Mouse (Mus musculus): ENCODE data around the gene Safb2. TPM values are rescaled to one million over a fixed set of nuclear protein-coding genes. Genes with fewer than 3 reads are reported as not detected.

The Safb2 gene
- polyA plus RNA-seq, 1 experiment from 2014 or later, result 28.8 TPM

- Histone ChIP-seq H3K9me3 (ENCODE audit: control insufficient read depth, low read length) (no peaks in the 10 kb centered on the region), H3K4me2 (replicated peaks; ENCODE audit: low read depth) (no peak overlapping the region), H3K27ac (replicated peaks) (no peak overlapping the region), H3K9ac (ENCODE audit: low read length) (no peak overlapping the region), H3K27me3 (ENCODE audit: control insufficient read depth, insufficient read depth, low read length) (no peaks in the 10 kb centered on the region), H3K4me1 (replicated peaks; ENCODE audit: control insufficient read depth, insufficient read depth) (no peaks in the 10 kb centered on the region), H3K36me3 (ENCODE audit: control insufficient read depth, insufficient read depth, low read length) (no peaks in the 10 kb centered on the region), H3K4me3 (ENCODE audit: low read depth, low read length) (no peak overlapping the region)
- no peak for TF ChIP-seq CTCF (IDR thresholded peaks at IDR 0.05; ENCODE audit: low read depth)
- TF ChIP-seq EP300 (optimal IDR thresholded peaks at IDR 0.05), result no peak
- 64% methylated on average over 3 of the region's 3 CpGs for WGBS
- DNase-seq (ENCODE audit: low spot score), result peak; percentile 12
- no peak for ATAC-seq (ENCODE audit: low FRiP score, low TSS enrichment)
Measured at GRCm38 (mm10) chr17:56536874-56537273, 47.5 kb downstream of the Safb2 start.

DNA sequence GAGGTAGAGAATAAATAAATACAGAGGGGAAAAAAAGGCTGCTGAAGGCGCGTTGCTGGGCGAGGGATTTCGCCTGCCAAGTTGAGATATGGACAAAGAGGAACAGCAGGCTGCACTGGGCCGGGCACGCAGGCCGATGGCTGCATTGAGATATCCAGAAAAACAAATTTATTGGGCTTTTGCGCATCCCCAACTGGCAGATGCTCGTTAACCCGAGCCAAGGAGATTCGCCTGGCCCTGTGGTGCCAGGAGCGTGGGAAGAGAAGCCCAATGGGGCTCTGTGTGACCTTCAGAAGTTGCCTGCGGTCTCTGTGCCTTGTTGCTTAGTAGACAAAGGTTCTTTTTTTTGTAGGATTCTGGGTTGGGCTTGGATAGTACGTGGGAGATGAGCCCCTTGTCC lies 48.2 kb downstream of the Safb2 start:
- Histone ChIP-seq H3K36me3 (ENCODE audit: control insufficient read depth, insufficient read depth, low read length) (no peaks in the 10 kb centered on the region), H3K4me2 (replicated peaks; ENCODE audit: low read depth) (no peak overlapping the region), H3K27ac (replicated peaks) (no peak overlapping the region), H3K9ac (ENCODE audit: low read length) (no peak overlapping the region), H3K27me3 (ENCODE audit: control insufficient read depth, insufficient read depth, low read length) (no peaks in the 10 kb centered on the region), H3K4me3 (ENCODE audit: low read depth, low read length) (no peak overlapping the region), H3K4me1 (replicated peaks; ENCODE audit: control insufficient read depth, insufficient read depth) (no peaks in the 10 kb centered on the region), H3K9me3 (ENCODE audit: control insufficient read depth, low read length) (no peaks in the 10 kb centered on the region)
- TF ChIP-seq EP300 (optimal IDR thresholded peaks at IDR 0.05) (no peak), CTCF (IDR thresholded peaks at IDR 0.05; ENCODE audit: low read depth) (no peak)
- WGBS, result 57% methylated on average over 14 of the region's 14 CpGs
- ATAC-seq (ENCODE audit: low FRiP score, low TSS enrichment) (no peak), DNase-seq (ENCODE audit: low spot score) (no peak)

DNA sequence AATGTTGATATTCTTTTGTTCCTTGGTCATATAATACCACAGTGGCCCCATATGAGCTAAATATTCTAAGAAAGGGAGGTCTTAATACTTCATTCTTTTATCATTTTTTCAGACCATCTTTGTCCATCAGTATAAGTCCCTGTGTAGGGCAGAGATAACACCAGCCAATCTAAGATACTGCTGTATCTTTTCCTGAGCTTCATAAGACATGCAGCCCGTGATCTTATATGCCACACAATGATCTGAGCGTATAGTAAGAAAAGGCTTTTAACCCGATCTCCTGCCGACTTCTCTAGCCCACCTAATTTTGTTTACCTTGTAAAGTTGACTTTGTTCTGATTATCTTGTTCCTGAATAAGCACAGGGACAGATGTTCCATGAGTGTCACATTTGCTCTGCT lies 59.4 kb downstream of the Safb2 start:
- Histone ChIP-seq H3K27ac (replicated peaks) (no peak overlapping the region), H3K4me2 (replicated peaks; ENCODE audit: low read depth) (no peak overlapping the region), H3K9me3 (ENCODE audit: control insufficient read depth, low read length) (no peaks in the 10 kb centered on the region), H3K36me3 (ENCODE audit: control insufficient read depth, insufficient read depth, low read length) (no peaks in the 10 kb centered on the region), H3K9ac (ENCODE audit: low read length) (no peak overlapping the region), H3K4me3 (ENCODE audit: low read depth, low read length) (no peak overlapping the region), H3K27me3 (ENCODE audit: control insufficient read depth, insufficient read depth, low read length) (no peaks in the 10 kb centered on the region), H3K4me1 (replicated peaks; ENCODE audit: control insufficient read depth, insufficient read depth) (no peaks in the 10 kb centered on the region)
- DNase-seq (ENCODE audit: low spot score), result no peak
- no peak for ATAC-seq (ENCODE audit: low FRiP score, low TSS enrichment)
- 46% methylated on average over 4 of the region's 4 CpGs for WGBS
- TF ChIP-seq EP300 (optimal IDR thresholded peaks at IDR 0.05) (no peak), CTCF (IDR thresholded peaks at IDR 0.05; ENCODE audit: low read depth) (no peak)

- ATAC-seq (ENCODE audit: low FRiP score, low TSS enrichment), result no peak
- H3K9me3 ChIP-seq (ENCODE audit: control insufficient read depth, low read length), result no peaks in the 10 kb centered on the region
- no peak overlapping the region for H3K4me2 ChIP-seq (replicated peaks; ENCODE audit: low read depth)
- H3K4me3 ChIP-seq (ENCODE audit: low read depth, low read length), result no peak overlapping the region
- TF ChIP-seq EP300 (optimal IDR thresholded peaks at IDR 0.05) (no peak), CTCF (IDR thresholded peaks at IDR 0.05; ENCODE audit: low read depth) (no peak)
- H3K27ac ChIP-seq (replicated peaks), result no peak overlapping the region
- H3K4me1 ChIP-seq (replicated peaks; ENCODE audit: control insufficient read depth, insufficient read depth), result no peaks in the 10 kb centered on the region
- 68% methylated on average over 1 of the region's 1 CpGs for WGBS
- H3K36me3 ChIP-seq (ENCODE audit: control insufficient read depth, insufficient read depth, low read length), result no peaks in the 10 kb centered on the region
- no peaks in the 10 kb centered on the region for H3K27me3 ChIP-seq (ENCODE audit: control insufficient read depth, insufficient read depth, low read length)
- no peak overlapping the region for H3K9ac ChIP-seq (ENCODE audit: low read length)
- DNase-seq (ENCODE audit: low spot score), result no peak
Measured at GRCm38 (mm10) chr17:56522744-56523143, 61.6 kb downstream of the Safb2 start.

- ATAC-seq (ENCODE audit: low FRiP score, low TSS enrichment), result peak; percentile 48; the same call in 1 of the 2 replicates
- TF ChIP-seq EP300 (optimal IDR thresholded peaks at IDR 0.05), result no peak
- TF ChIP-seq CTCF (IDR thresholded peaks at IDR 0.05; ENCODE audit: low read depth), result no peak
- H3K4me2 ChIP-seq (replicated peaks; ENCODE audit: low read depth), result no peak overlapping the region
- H3K36me3 ChIP-seq (ENCODE audit: control insufficient read depth, insufficient read depth, low read length), result no peaks in the 10 kb centered on the region
- H3K9ac ChIP-seq (ENCODE audit: low read length), result no peak overlapping the region
- WGBS, result 9% methylated on average over 13 of the region's 13 CpGs
- H3K4me1 ChIP-seq (replicated peaks; ENCODE audit: control insufficient read depth, insufficient read depth), result 0 out of 2 replicates have a peak, but pooled peaks cover 2% of the 10 kb centered on the region
- no peak for DNase-seq (ENCODE audit: low spot score)
- no peaks in the 10 kb centered on the region for H3K9me3 ChIP-seq (ENCODE audit: control insufficient read depth, low read length)
- H3K27ac ChIP-seq (replicated peaks), result no peak overlapping the region
- H3K4me3 ChIP-seq (ENCODE audit: low read depth, low read length), result no peak overlapping the region
- peaks cover 15% of the 10 kb centered on the region; the same call in 1 of the 2 replicates for H3K27me3 ChIP-seq (ENCODE audit: control insufficient read depth, insufficient read depth, low read length)
Measured at GRCm38 (mm10) chr17:56515690-56516410, 68.5 kb downstream of the Safb2 start.

GRCm38 (mm10) chr17:56514916-56515315 lies 69.5 kb downstream of the Safb2 start:
- Histone ChIP-seq H3K4me3 (ENCODE audit: low read depth, low read length) (no peak overlapping the region), H3K36me3 (ENCODE audit: control insufficient read depth, insufficient read depth, low read length) (no peaks in the 10 kb centered on the region), H3K9me3 (ENCODE audit: control insufficient read depth, low read length) (no peaks in the 10 kb centered on the region), H3K4me2 (replicated peaks; ENCODE audit: low read depth) (no peak overlapping the region), H3K27me3 (ENCODE audit: control insufficient read depth, insufficient read depth, low read length) (peaks cover 23% of the 10 kb centered on the region; the same call in 1 of the 2 replicates), H3K9ac (ENCODE audit: low read length) (no peak overlapping the region), H3K27ac (replicated peaks) (no peak overlapping the region), H3K4me1 (replicated peaks; ENCODE audit: control insufficient read depth, insufficient read depth) (0 out of 2 replicates have a peak, but pooled peaks cover 2% of the 10 kb centered on the region)
- 46% methylated on average over 12 of the region's 12 CpGs for WGBS
- TF ChIP-seq CTCF (IDR thresholded peaks at IDR 0.05; ENCODE audit: low read depth) (no peak), EP300 (optimal IDR thresholded peaks at IDR 0.05) (no peak)
- DNase-seq (ENCODE audit: low spot score) (no peak), ATAC-seq (ENCODE audit: low FRiP score, low TSS enrichment) (no peak)

Measured in stomach, postnatal 0 days (tissue).